ENCODE assay signal across 9 mouse cellular contexts in the genomic region with DNA sequence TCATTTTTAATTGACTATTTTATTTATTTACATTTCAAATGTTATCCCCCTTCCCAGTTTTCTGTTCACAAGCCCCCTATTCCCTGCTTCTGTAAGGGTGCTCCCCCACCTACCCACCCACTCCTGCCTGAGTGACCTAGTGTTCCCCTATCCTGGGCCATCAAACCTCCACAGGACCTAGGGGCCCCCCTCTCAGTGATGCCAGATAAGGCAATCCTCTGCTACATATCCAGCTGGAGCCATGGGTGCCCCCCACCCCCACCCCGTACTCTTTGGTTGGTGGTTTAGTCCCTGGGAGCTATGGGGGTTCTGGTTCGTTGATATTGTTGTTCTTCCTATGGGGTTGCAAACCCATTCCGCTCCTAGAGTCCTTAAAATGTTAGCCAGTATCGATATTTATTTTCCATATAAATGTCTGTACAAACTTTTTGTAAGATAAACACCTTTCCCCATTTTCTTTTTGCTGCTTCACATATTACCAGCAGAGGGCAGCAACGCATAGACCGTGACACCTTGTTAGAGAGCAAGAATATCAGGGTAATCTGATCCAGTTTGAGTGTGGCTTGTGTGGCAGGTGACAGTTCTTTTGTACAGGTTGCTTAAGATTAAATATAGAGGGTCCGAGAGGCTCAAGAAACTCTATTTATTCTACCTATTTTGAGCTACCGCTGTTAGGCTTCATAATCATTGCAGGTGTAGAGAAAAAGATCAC.
A peak's percentile ranks its signal among the peaks of the same experiment; 100 is the strongest.
DNase-seq lines count a peak whose midpoint lies in the region; ATAC-seq lines count a peak whose summit lies in the region.
"Had no signal": no experiment of that assay in that cellular context is flagged by ENCODE, and none has a peak within 500 bp of the region (broad histone marks: within the 10 kb centered on the region; RNA-seq: fewer than 3 reads in every experiment).

No protein-coding gene starts in this region.

- no peak overlapping the region for H3K4me2 ChIP-seq in intestine, embryonic 14.5 days (ENCODE audit: low read length)
- H3K4me2 ChIP-seq in intestine, embryonic 16.5 days (ENCODE audit: low read depth, low read length), result no peak overlapping the region
- no peak overlapping the region for H3K4me2 ChIP-seq in embryonic facial prominence, embryonic 14.5 days (ENCODE audit: low read depth, low read length)
- H3K4me2 ChIP-seq in kidney, embryonic 15.5 days, result no peak overlapping the region
- no peak overlapping the region for H3K4me2 ChIP-seq in limb, embryonic 12.5 days
- H3K4me2 ChIP-seq: stomach, embryonic 15.5 days had no signal

- no peak overlapping the region for H3K27ac ChIP-seq in intestine, embryonic 14.5 days (ENCODE audit: low read depth)
- H3K27ac ChIP-seq in intestine, embryonic 16.5 days (ENCODE audit: low read length), result no peak overlapping the region
- no peak overlapping the region for H3K27ac ChIP-seq in embryonic facial prominence, embryonic 14.5 days (replicated peaks; ENCODE audit: low read depth, low read length)
- no peak overlapping the region for H3K27ac ChIP-seq in kidney, embryonic 15.5 days
- no peak overlapping the region for H3K27ac ChIP-seq in limb, embryonic 12.5 days
- H3K27ac ChIP-seq: stomach, embryonic 15.5 days had no signal

- peak; percentile 66 for DNase-seq in intestine, embryonic 14.5 days (ENCODE audit: low spot score)
- peak; percentile 1 for DNase-seq in adrenal gland, postnatal 25 days
- DNase-seq in embryonic facial prominence, embryonic 14.5 days (ENCODE audit: low spot score), result peak; percentile 73
- DNase-seq in retina, postnatal 7 days (ENCODE audit: low read depth, low spot score), result peak; percentile 54
- DNase-seq in ovary, postnatal 10 days (ENCODE audit: low spot score), result no peak

- ATAC-seq in intestine, embryonic 14.5 days (replicated peaks; ENCODE audit: low FRiP score, low TSS enrichment, low read depth), result 0 out of 2 replicates have a peak, but pooled peaks have one; percentile 72
- no peak for ATAC-seq in intestine, embryonic 16.5 days
- peak; percentile 50; the same call in 1 of the 2 replicates for ATAC-seq in embryonic facial prominence, embryonic 14.5 days (ENCODE audit: low read depth)
- peak; percentile 56; the same call in 1 of the 2 replicates for ATAC-seq in kidney, embryonic 15.5 days (replicated peaks; ENCODE audit: low FRiP score)
- 0 out of 2 replicates have a peak, but pooled peaks have one; percentile 56 for ATAC-seq in limb, embryonic 12.5 days (ENCODE audit: insufficient number of reproducible peaks, insufficient read depth, low FRiP score, low TSS enrichment, low read depth)

- H3K4me1 ChIP-seq in intestine, embryonic 14.5 days (replicated peaks; ENCODE audit: control insufficient read depth, insufficient read depth, low read length), result no peaks in the 10 kb centered on the region
- H3K4me1 ChIP-seq in intestine, embryonic 16.5 days (ENCODE audit: control insufficient read depth, insufficient read depth, low read length), result no peaks in the 10 kb centered on the region
- no peaks in the 10 kb centered on the region for H3K4me1 ChIP-seq in embryonic facial prominence, embryonic 14.5 days (ENCODE audit: control insufficient read depth, insufficient read depth, low read length)
- no peaks in the 10 kb centered on the region for H3K4me1 ChIP-seq in kidney, embryonic 15.5 days
- H3K4me1 ChIP-seq in limb, embryonic 12.5 days (replicated peaks), result no peaks in the 10 kb centered on the region
- H3K4me1 ChIP-seq: stomach, embryonic 15.5 days had no signal

- no peak overlapping the region for H3K4me3 ChIP-seq in intestine, embryonic 14.5 days (ENCODE audit: low read depth, low read length)
- H3K4me3 ChIP-seq in intestine, embryonic 16.5 days (ENCODE audit: low read length), result no peak overlapping the region
- H3K4me3 ChIP-seq in embryonic facial prominence, embryonic 14.5 days (ENCODE audit: low read depth, low read length), result no peak overlapping the region
- no peak overlapping the region for H3K4me3 ChIP-seq in kidney, embryonic 15.5 days (replicated peaks)
- no peak overlapping the region for H3K4me3 ChIP-seq in limb, embryonic 12.5 days (replicated peaks)
- H3K4me3 ChIP-seq: stomach, embryonic 15.5 days had no signal

- no peak overlapping the region for H3K9ac ChIP-seq in intestine, embryonic 14.5 days (ENCODE audit: low read length)
- H3K9ac ChIP-seq in intestine, embryonic 16.5 days (ENCODE audit: low read depth, low read length), result no peak overlapping the region
- H3K9ac ChIP-seq in embryonic facial prominence, embryonic 14.5 days (ENCODE audit: low read depth, low read length), result no peak overlapping the region
- H3K9ac ChIP-seq in kidney, embryonic 15.5 days, result no peak overlapping the region
- H3K9ac ChIP-seq in limb, embryonic 12.5 days (replicated peaks), result no peak overlapping the region
- H3K9ac ChIP-seq: stomach, embryonic 15.5 days had no signal

- H3K27me3 ChIP-seq in intestine, embryonic 14.5 days (replicated peaks; ENCODE audit: control insufficient read depth, insufficient read depth, low read length), result no peaks in the 10 kb centered on the region; the same call in 1 of the 2 replicates
- H3K27me3 ChIP-seq in intestine, embryonic 16.5 days (replicated peaks; ENCODE audit: control insufficient read depth, insufficient read depth, low read length), result no peaks in the 10 kb centered on the region
- no peaks in the 10 kb centered on the region for H3K27me3 ChIP-seq in embryonic facial prominence, embryonic 14.5 days (replicated peaks; ENCODE audit: control insufficient read depth, insufficient read depth, low read length)
- no peaks in the 10 kb centered on the region for H3K27me3 ChIP-seq in kidney, embryonic 15.5 days
- no peaks in the 10 kb centered on the region for H3K27me3 ChIP-seq in limb, embryonic 12.5 days
- H3K27me3 ChIP-seq: stomach, embryonic 15.5 days had no signal

- no peaks in the 10 kb centered on the region for H3K36me3 ChIP-seq in intestine, embryonic 14.5 days (ENCODE audit: control insufficient read depth, insufficient read depth, low read length)
- no peaks in the 10 kb centered on the region for H3K36me3 ChIP-seq in intestine, embryonic 16.5 days (ENCODE audit: control insufficient read depth, insufficient read depth, low read length)
- no peaks in the 10 kb centered on the region for H3K36me3 ChIP-seq in embryonic facial prominence, embryonic 14.5 days (ENCODE audit: control insufficient read depth, insufficient read depth, low read length)
- no peaks in the 10 kb centered on the region for H3K36me3 ChIP-seq in kidney, embryonic 15.5 days
- no peaks in the 10 kb centered on the region for H3K36me3 ChIP-seq in limb, embryonic 12.5 days
- H3K36me3 ChIP-seq: stomach, embryonic 15.5 days had no signal

- WGBS in intestine, embryonic 14.5 days, result 24% methylated on average over 8 of the region's 8 CpGs
- WGBS in intestine, embryonic 16.5 days, result 26% methylated on average over 8 of the region's 8 CpGs
- WGBS in embryonic facial prominence, embryonic 14.5 days, result 31% methylated on average over 8 of the region's 8 CpGs
- WGBS in kidney, embryonic 15.5 days, result 25% methylated on average over 8 of the region's 8 CpGs
- 28% methylated on average over 8 of the region's 8 CpGs for WGBS in limb, embryonic 12.5 days

- no peaks in the 10 kb centered on the region for H3K9me3 ChIP-seq in intestine, embryonic 14.5 days (ENCODE audit: control insufficient read depth, low read length)
- H3K9me3 ChIP-seq in intestine, embryonic 16.5 days (ENCODE audit: control insufficient read depth, low read length), result no peaks in the 10 kb centered on the region
- H3K9me3 ChIP-seq in embryonic facial prominence, embryonic 14.5 days (ENCODE audit: control insufficient read depth, low read length), result no peaks in the 10 kb centered on the region
- no peaks in the 10 kb centered on the region for H3K9me3 ChIP-seq in kidney, embryonic 15.5 days (replicated peaks)
- H3K9me3 ChIP-seq in limb, embryonic 12.5 days, result no peaks in the 10 kb centered on the region
- H3K9me3 ChIP-seq: stomach, embryonic 15.5 days had no signal
